Mouse (Mus musculus) G1E (cell line): ENCODE results near the gene Frmd6.

Experiments
- CTCF ChIP-seq: IDR thresholded peaks from 2 replicates; pipeline ENCODE4 v1.5.1; 2012; ENCODE audit warnings: low read depth, low read length, inconsistent platforms, mixed read lengths
- GATA1 ChIP-seq: IDR thresholded peaks from 2 replicates; pipeline ENCODE4 v1.6.1; 2012; ENCODE audit warnings: borderline replicate concordance, low read length, inconsistent platforms, mixed read lengths
- POLR2AphosphoS5 ChIP-seq: IDR thresholded peaks from 2 replicates; pipeline ENCODE4 v1.6.1; 2012; ENCODE audit warnings: low read depth, low read length, inconsistent platforms; ENCODE audit not compliant: insufficient replicate concordance
- TAL1 ChIP-seq: conservative IDR thresholded peaks from 2 replicates; pipeline ENCODE4 v1.6.1; 2012; ENCODE audit warnings: low read depth, low read length, inconsistent platforms, mixed read lengths

GRCm38 (mm10) chr12:70884113-70884512 is 58.8 kb downstream of the Frmd6 start:
- TF ChIP-seq CTCF (no peak), GATA1 (no peak), TAL1 (no peak), POLR2AphosphoS5 (no peak)
